Mouse (Mus musculus) urinary bladder, postnatal 14 days (tissue): Measurements from ENCODE around the gene Gm8281.
"Not testable (repeated sequence)": the region's sequence is repeated elsewhere in the genome, so short reads cannot be mapped to it uniquely, and the experiment has no call there.

Source experiments
- DNase-seq: peaks from one replicate; pipeline ENCODE4 v3.0.0; 2021; ENCODE audit warnings: low spot score

Gm8281 gene

GRCm38 (mm10) chr14:5070611-5071490 lies at the start of gene Gm8281:
Gm8281 (plus strand) TSS chr14:5071040.
- not testable (repeated sequence) for DNase-seq

GRCm38 (mm10) chr14:5050329-5050728 lies 20.5 kb upstream of the Gm8281 start, which contains the start of gene 4930555G01Rik:
4930555G01Rik (plus strand) TSS chr14:5050629.
- DNase-seq = not testable (repeated sequence)

DNA sequence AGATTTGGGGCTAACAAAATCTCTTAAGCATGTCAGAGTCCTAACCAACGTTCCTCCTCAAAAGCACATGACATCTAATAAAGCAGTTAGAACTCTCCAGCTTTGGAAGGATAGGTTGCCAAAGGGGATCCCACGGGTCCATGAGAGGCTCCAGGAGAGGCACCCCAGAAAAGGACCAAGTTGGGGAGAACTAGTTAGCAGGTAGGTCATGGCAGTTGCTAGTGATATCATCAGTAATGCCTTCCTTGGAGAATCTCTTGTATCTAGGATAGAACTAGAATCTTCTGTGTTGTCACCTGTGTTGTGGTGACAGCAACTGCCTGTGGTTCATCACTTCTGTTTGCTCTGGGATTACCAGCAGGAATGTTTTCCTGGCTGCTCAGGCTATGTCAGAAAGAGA lies 60.4 kb downstream of the Gm8281 start, which contains the start of gene Gm8279:
Gene Gm8279, plus strand, starts transcription at position 301 of the 400 bp plus-strand sequence.
- DNase-seq = not testable (repeated sequence)
